ENCODE assay signal across 10 mouse cellular contexts in genomic region chr3:83980231-83980872, GRCm38 (mm10). TPM values are rescaled to one million over a fixed set of nuclear protein-coding genes. Genes with fewer than 3 reads are reported as not detected.
A peak's percentile ranks its signal among the peaks of the same experiment; 100 is the strongest.
DNase-seq lines count a peak whose midpoint lies in the region; ATAC-seq and TF ChIP-seq lines count a peak whose summit lies in the region.
"Had no signal": no experiment of that assay in that cellular context is flagged by ENCODE, and none has a peak within 500 bp of the region (broad histone marks: within the 10 kb centered on the region; RNA-seq: fewer than 3 reads in every experiment).

No protein-coding gene starts in this region.

- H3K36me3 ChIP-seq in heart, embryonic 10.5 days, result no peaks in the 10 kb centered on the region
- peaks cover 14% of the 10 kb centered on the region for H3K36me3 ChIP-seq in E14TG2a.4 (ENCODE audit: insufficient read depth, low read length)
- H3K36me3 ChIP-seq in embryonic facial prominence, embryonic 14.5 days (ENCODE audit: control insufficient read depth, insufficient read depth, low read length), result no peaks in the 10 kb centered on the region
- H3K36me3 ChIP-seq in limb, embryonic 14.5 days (ENCODE audit: control insufficient read depth, insufficient read depth, low read length), result no peaks in the 10 kb centered on the region

- TF ChIP-seq POLR2A in limb, embryonic 14.5 days (IDR thresholded peaks at IDR 0.05; ENCODE audit: borderline replicate concordance, extremely low read depth, insufficient read depth, insufficient read length), result no peak

- no peak overlapping the region for H3K9ac ChIP-seq in embryonic facial prominence, embryonic 14.5 days (ENCODE audit: low read depth, low read length)
- H3K9ac ChIP-seq in limb, embryonic 14.5 days (ENCODE audit: low read depth, low read length, severe bottlenecking), result no peak overlapping the region

- no peak overlapping the region for H3K4me3 ChIP-seq in heart, embryonic 10.5 days
- H3K4me3 ChIP-seq in E14TG2a.4 (replicated peaks; ENCODE audit: low read length), result peak overlapping the region; percentile 49
- no peak overlapping the region for H3K4me3 ChIP-seq in embryonic facial prominence, embryonic 14.5 days (ENCODE audit: low read depth, low read length)
- H3K4me3 ChIP-seq in limb, embryonic 14.5 days (replicated peaks; ENCODE audit: low read length), result no peak overlapping the region

- no peak overlapping the region for H3K4me2 ChIP-seq in embryonic facial prominence, embryonic 14.5 days (ENCODE audit: low read depth, low read length)
- no peak overlapping the region for H3K4me2 ChIP-seq in limb, embryonic 14.5 days (replicated peaks; ENCODE audit: low read depth, low read length, severe bottlenecking)

- TF ChIP-seq CTCF in E14TG2a.4 (conservative IDR thresholded peaks at IDR 0.05; ENCODE audit: low read length), result 0 out of 2 replicates have a peak, but pooled peaks have one; percentile 6

- whole genome bisulfite sequencing in heart, embryonic 10.5 days, result 36% methylated on average over 6 of the region's 6 CpGs
- WGBS in embryonic facial prominence, embryonic 14.5 days, result 15% methylated on average over 6 of the region's 6 CpGs
- WGBS in limb, embryonic 14.5 days, result 15% methylated on average over 6 of the region's 6 CpGs

- peaks cover 36% of the 10 kb centered on the region for H3K4me1 ChIP-seq in heart, embryonic 10.5 days
- H3K4me1 ChIP-seq in E14TG2a.4 (replicated peaks; ENCODE audit: low read depth, low read length), result peaks cover 80% of the 10 kb centered on the region
- H3K4me1 ChIP-seq in embryonic facial prominence, embryonic 14.5 days (ENCODE audit: control insufficient read depth, insufficient read depth, low read length), result peaks cover 41% of the 10 kb centered on the region
- peaks cover 40% of the 10 kb centered on the region for H3K4me1 ChIP-seq in limb, embryonic 14.5 days (ENCODE audit: control insufficient read depth, insufficient read depth, low read length)

- H3K27ac ChIP-seq in heart, embryonic 10.5 days, result peak overlapping the region; percentile 5; the same call in 1 of the 2 replicates
- H3K27ac ChIP-seq in embryonic facial prominence, embryonic 14.5 days (replicated peaks; ENCODE audit: low read depth, low read length), result peak overlapping the region; percentile 59
- H3K27ac ChIP-seq in limb, embryonic 14.5 days (replicated peaks; ENCODE audit: low read depth, low read length), result no peak overlapping the region
- H3K27ac ChIP-seq: macrophage had no signal

- H3K27me3 ChIP-seq in heart, embryonic 10.5 days (ENCODE audit: insufficient read depth, poor library complexity, severe bottlenecking), result no peaks in the 10 kb centered on the region
- H3K27me3 ChIP-seq in E14TG2a.4 (ENCODE audit: insufficient read depth, low read length), result no peaks in the 10 kb centered on the region
- no peaks in the 10 kb centered on the region for H3K27me3 ChIP-seq in embryonic facial prominence, embryonic 14.5 days (replicated peaks; ENCODE audit: control insufficient read depth, insufficient read depth, low read length)
- no peaks in the 10 kb centered on the region for H3K27me3 ChIP-seq in limb, embryonic 14.5 days (ENCODE audit: control insufficient read depth, insufficient read depth, low read length)

- no peak for DNase-seq in heart, embryonic 10.5 days (ENCODE audit: low spot score)
- DNase-seq in heart, postnatal 25 days (ENCODE audit: low spot score), result no peak
- peak; percentile 76 for DNase-seq in embryonic facial prominence, embryonic 14.5 days (ENCODE audit: low spot score)
- DNase-seq in limb, embryonic 14.5 days (ENCODE audit: low spot score), result no peak
- DNase-seq in adrenal gland, postnatal 14 days, result no peak
- no peak for DNase-seq in cerebellum, postnatal 25 days
- no peak for DNase-seq in urinary bladder, postnatal 36 days (ENCODE audit: low spot score in 2 of 2)
- DNase-seq: gastrocnemius, postnatal 14 days had no signal

- intact Hi-C loops in heart, postnatal 25 days (cut with DNase I), result no loop called here

- ATAC-seq in embryonic facial prominence, embryonic 14.5 days (ENCODE audit: low read depth), result peak; percentile 69
- peak; percentile 39; the same call in 1 of the 2 replicates for ATAC-seq in limb, embryonic 14.5 days (ENCODE audit: low FRiP score, low read depth)

- H3K9me3 ChIP-seq in heart, embryonic 10.5 days, result no peaks in the 10 kb centered on the region
- H3K9me3 ChIP-seq in E14TG2a.4 (ENCODE audit: low read length), result peaks cover 4% of the 10 kb centered on the region
- H3K9me3 ChIP-seq in embryonic facial prominence, embryonic 14.5 days (ENCODE audit: control insufficient read depth, low read length), result no peaks in the 10 kb centered on the region
- no peaks in the 10 kb centered on the region for H3K9me3 ChIP-seq in limb, embryonic 14.5 days (ENCODE audit: control insufficient read depth, low read length)

RNA-seq across cellular contexts. Expression of gene Tmem131l, which starts 59.6 kb away (rescaled TPM):
- polyA plus RNA-seq in heart, embryonic 10.5 days (2016; fragmentation: Nextera tagmentation; extraction: Ambion mirVana), result 25.9 and 39.6 TPM in 2 replicates
- total RNA-seq in heart, postnatal 25 days (2021), result 10 to 100 TPM; 19.4 to 20.8 TPM
- polyA plus RNA-seq in embryonic facial prominence, embryonic 14.5 days (2014; fragmentation: Nextera tagmentation; extraction: Ambion mirVana), result 46.5 and 61.2 TPM in 2 replicates
- polyA plus RNA-seq in limb, embryonic 14.5 days (2012; rRNA removed), result 52.4 and 60.0 TPM in 2 replicates
- 59.8 and 66.0 TPM in 2 replicates for polyA plus RNA-seq in limb, embryonic 14.5 days (2014; fragmentation: Nextera tagmentation; extraction: Ambion mirVana)
- 45.7 and 60.1 TPM in 2 replicates for total RNA-seq in adrenal gland, postnatal 14 days (2021)
